Mouse (Mus musculus): ENCODE results near the gene Slc1a5.

Gene Slc1a5

GRCm38 (mm10) chr7:16780825-16781554 lies at the start of gene Slc1a5:
TSS of gene Slc1a5 (plus strand) at chr7:16781340.
- DNase-seq: peak; percentile 100

- DNase-seq: no peak
Measured at GRCm38 (mm10) chr7:16731893-16732422, 49.2 kb upstream of the Slc1a5 start.

GRCm38 (mm10) chr7:16737606-16738072 lies 43.5 kb upstream of the Slc1a5 start:
- peak; percentile 91 for DNase-seq

- DNase-seq: peak; percentile 100
Measured at GRCm38 (mm10) chr7:16738073-16738696, 43.0 kb upstream of the Slc1a5 start, which contains the start of gene Ap2s1. TSS of gene Ap2s1 (plus strand) at chr7:16738410.

- DNase-seq: peak; percentile 93
Measured at GRCm38 (mm10) chr7:16739056-16739604, 42.0 kb upstream of the Slc1a5 start.

- DNase-seq: no peak
Measured at GRCm38 (mm10) chr7:16745373-16745772, 35.8 kb upstream of the Slc1a5 start.

GRCm38 (mm10) chr7:16746093-16746492 lies 35.0 kb upstream of the Slc1a5 start:
- no peak for DNase-seq

GRCm38 (mm10) chr7:16747656-16748055 lies 33.5 kb upstream of the Slc1a5 start:
- DNase-seq: no peak

- peak; percentile 97 for DNase-seq
Measured at GRCm38 (mm10) chr7:16752016-16752415, 29.1 kb upstream of the Slc1a5 start.

- DNase-seq: peak; percentile 98
Measured at GRCm38 (mm10) chr7:16755362-16756017, 25.6 kb upstream of the Slc1a5 start.

- DNase-seq: peak; percentile 91
Measured at GRCm38 (mm10) chr7:16758872-16759574, 22.1 kb upstream of the Slc1a5 start.

- DNase-seq: peak; percentile 99
Measured at GRCm38 (mm10) chr7:16760292-16760691, 20.8 kb upstream of the Slc1a5 start.

- peak; percentile 99 for DNase-seq
Measured at GRCm38 (mm10) chr7:16761005-16761481, 20.1 kb upstream of the Slc1a5 start.

GRCm38 (mm10) chr7:16761630-16762029 lies 19.5 kb upstream of the Slc1a5 start:
- DNase-seq: peak; percentile 97

GRCm38 (mm10) chr7:16763463-16764218 lies 17.5 kb upstream of the Slc1a5 start:
- DNase-seq: peak; percentile 97

GRCm38 (mm10) chr7:16766443-16766842 lies 14.7 kb upstream of the Slc1a5 start:
- no peak for DNase-seq

- DNase-seq: no peak
Measured at GRCm38 (mm10) chr7:16775888-16776287, 5.3 kb upstream of the Slc1a5 start.

GRCm38 (mm10) chr7:16780076-16780475 lies 1.1 kb upstream of the Slc1a5 start:
- DNase-seq: peak; percentile 99

GRCm38 (mm10) chr7:16781555-16781815 lies 345 bp downstream of the Slc1a5 start:
- no peak for DNase-seq

- peak; percentile 95 for DNase-seq
Measured at GRCm38 (mm10) chr7:16781816-16782554, 845 bp downstream of the Slc1a5 start.

GRCm38 (mm10) chr7:16782555-16783125 lies 1.5 kb downstream of the Slc1a5 start:
- DNase-seq: no peak
